Mouse (Mus musculus) heart, postnatal 0 days (tissue): ENCODE measurements around the gene Glrx5.

Source experiments
- CTCF ChIP-seq: IDR thresholded peaks from 2 replicates; pipeline ENCODE4 v1.5.1; 2016; ENCODE audit warnings: antibody characterized with exemption, control low read depth, low read depth
- EP300 ChIP-seq: IDR thresholded peaks from 2 replicates; pipeline ENCODE4 v1.6.1; 2016; ENCODE audit warnings: antibody characterized with exemption, low read depth

DNA sequence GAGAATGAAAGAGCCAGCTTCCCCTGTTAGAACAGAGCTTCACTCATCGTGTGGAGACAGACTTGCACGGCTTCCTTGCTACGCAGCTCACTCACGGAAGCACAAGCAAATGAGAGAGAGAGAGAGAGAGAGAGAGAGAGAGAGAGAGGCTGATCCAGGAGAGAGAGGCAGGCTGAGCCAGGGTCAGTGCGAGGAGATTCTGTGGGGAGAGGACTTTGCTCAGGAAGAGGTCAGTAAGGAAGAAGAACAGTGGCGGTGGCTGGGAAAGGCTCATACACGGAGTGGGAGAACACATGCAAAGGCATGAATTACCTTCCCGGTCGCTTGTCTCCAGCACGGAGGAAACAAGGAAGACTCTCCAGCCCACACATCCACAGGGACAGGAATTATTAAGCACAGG, 35.3 kb upstream of the Glrx5 start:
- TF ChIP-seq CTCF (no peak), EP300 (no peak)
